In the genomic region with DNA sequence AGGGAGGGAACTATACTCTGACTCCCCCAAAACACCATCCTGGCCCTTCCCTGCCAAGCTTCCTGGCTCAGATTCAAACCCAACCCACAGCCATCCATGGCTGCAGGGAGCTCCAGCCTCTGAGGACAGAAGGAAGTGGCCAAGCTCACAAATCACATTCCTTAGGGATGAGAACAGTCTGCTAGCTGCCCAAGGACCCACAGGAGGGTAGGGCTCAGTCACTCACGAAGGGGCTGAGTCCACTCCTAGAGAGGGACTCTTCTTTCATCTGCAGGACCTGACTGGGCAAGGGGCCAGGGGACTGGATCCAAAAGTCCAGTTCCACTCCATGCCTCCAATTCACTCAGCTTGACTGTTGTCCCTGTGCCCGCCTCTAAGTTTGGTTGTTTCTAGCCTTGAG, we compare ENCODE assay signal across 8 mouse cellular contexts. TPM values are rescaled to one million over a fixed set of nuclear protein-coding genes. Genes with fewer than 3 reads are reported as not detected.
DNase-seq lines count a peak whose midpoint lies in the region; TF ChIP-seq lines count a peak whose summit lies in the region.

No protein-coding gene starts in this region.

- H3K4me3 ChIP-seq in liver, adult 2 months (ENCODE audit: insufficient read depth, low read depth, low read length): no peak overlapping the region

- peak overlapping the region; percentile 95 for H3K27ac ChIP-seq in liver, adult 2 months (replicated peaks; ENCODE audit: insufficient read depth, low read depth, low read length)

- no peak for TF ChIP-seq POLR2A in liver, adult 2 months (IDR thresholded peaks at IDR 0.05; ENCODE audit: extremely low read depth, insufficient read depth, low read length)

- H3K9ac ChIP-seq in liver, adult 2 months (ENCODE audit: low read depth, low read length): no peak overlapping the region

- H3K36me3 ChIP-seq in liver, adult 2 months (ENCODE audit: control insufficient read depth, insufficient read depth, low read length): no peaks in the 10 kb centered on the region

- H3K79me2 ChIP-seq in liver, adult 2 months (ENCODE audit: control insufficient read depth, insufficient read depth, low read length): no peaks in the 10 kb centered on the region

- WGBS in liver, adult 2 months: 7% methylated on average over 2 of the region's 2 CpGs

- peak; percentile 76 for DNase-seq in liver, adult 2 months (ENCODE audit: extremely low read depth, low read depth, low spot score)
- no peak for DNase-seq in liver
- DNase-seq in adrenal gland, postnatal 25 days: peak; percentile 92
- DNase-seq in heart, adult 9 months (ENCODE audit: low spot score in 2 of 2): peak; percentile 82 to 88
- DNase-seq in kidney, postnatal 10 days: peak; percentile 93
- peak; percentile 81 for DNase-seq in ovary, postnatal 10 days (ENCODE audit: low spot score)
- DNase-seq in frontal cortex, postnatal 36 days (ENCODE audit: low spot score in 2 of 2): no peak
- DNase-seq in c-Kit-positive CD71-positive TER-119-positive erythroid progenitor cells, embryonic 14.5 days (ENCODE audit: low spot score): no peak

- H3K4me1 ChIP-seq in liver, adult 2 months (ENCODE audit: control insufficient read depth, insufficient read depth, low read length): peaks cover 23% of the 10 kb centered on the region

- no peak for TF ChIP-seq CTCF in liver, adult 2 months (IDR thresholded peaks at IDR 0.05; ENCODE audit: low read depth, low read length)

- H3K27me3 ChIP-seq in liver, adult 2 months (ENCODE audit: control insufficient read depth, insufficient read depth, low read length): no peaks in the 10 kb centered on the region

RNA-seq across cellular contexts. Expression of gene Irf1, which starts 8.0 kb away (rescaled TPM):
- total RNA-seq in liver, adult 2 months (2014; rRNA removed): 37.5 and 44.2 TPM in 2 replicates
- 27.9 and 43.0 TPM in 2 replicates for polyA plus RNA-seq in liver, adult 2 months (2012; rRNA removed)
- 30.4 and 33.8 TPM in 2 replicates for total RNA-seq in adrenal gland, postnatal 25 days (2021)

RNA-seq across cellular contexts. Expression of gene Gm17334, which starts 11.2 kb away (rescaled TPM):
- not detected in 2 replicates for total RNA-seq in liver, adult 2 months (2014; rRNA removed)
- polyA plus RNA-seq in liver, adult 2 months (2012; rRNA removed): 0.16 TPM in 1 of 2 replicates, not detected in the other
- total RNA-seq in adrenal gland, postnatal 25 days (2021): 1.9 TPM in 1 of 2 replicates, not detected in the other

RNA-seq across cellular contexts. Expression of gene Il5, which starts 41.2 kb away (rescaled TPM):
- total RNA-seq in liver, adult 2 months (2014; rRNA removed): 0.09 TPM in 1 of 2 replicates, not detected in the other
- not detected in 2 replicates for polyA plus RNA-seq in liver, adult 2 months (2012; rRNA removed)
- not detected in 2 replicates for total RNA-seq in adrenal gland, postnatal 25 days (2021)

RNA-seq across cellular contexts. Expression of gene Rad50, which starts 54.7 kb away (rescaled TPM):
- 4.9 and 5.4 TPM in 2 replicates for total RNA-seq in liver, adult 2 months (2014; rRNA removed)
- 1.2 and 1.7 TPM in 2 replicates for polyA plus RNA-seq in liver, adult 2 months (2012; rRNA removed)
- 19.7 and 22.0 TPM in 2 replicates for total RNA-seq in adrenal gland, postnatal 25 days (2021)

Comparison
In these comparisons a context has a peak if more than half of its experiments do, and no peak if none do; other contexts are left out.
1. DNase-seq: peak in liver, adult 2 months (single experiment), adrenal gland, postnatal 25 days (single experiment), heart, adult 9 months (2 of 2), kidney, postnatal 10 days (single experiment) and ovary, postnatal 10 days (single experiment); none in liver (single experiment), frontal cortex, postnatal 36 days (0 of 2) and c-Kit-positive CD71-positive TER-119-positive erythroid progenitor cells, embryonic 14.5 days (single experiment).